Mouse (Mus musculus): Measurements from ENCODE around the gene Olfr554.

DNA sequence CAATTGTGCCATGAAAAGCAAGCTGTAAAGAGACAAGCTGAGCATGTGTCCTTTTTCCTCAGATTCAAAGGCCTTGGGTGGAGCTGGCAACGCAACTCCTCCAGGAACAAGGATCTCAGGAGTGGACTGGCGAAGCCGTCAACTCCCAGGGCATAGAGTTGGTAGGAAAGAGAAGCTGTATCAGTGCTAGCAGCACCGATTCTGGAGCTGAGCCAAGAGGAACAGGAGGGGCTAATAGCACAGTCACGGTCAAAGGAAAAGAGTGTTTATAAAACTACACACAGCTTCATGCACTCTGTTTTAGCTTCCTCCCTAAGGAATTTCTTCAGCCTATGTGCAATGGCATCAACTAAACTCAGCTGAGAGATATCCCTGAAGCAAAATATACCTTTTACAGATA, 18.6 kb upstream of the Olfr554 start:
- TF ChIP-seq POLR2A (IDR thresholded peaks at IDR 0.05; ENCODE audit: borderline replicate concordance, extremely low read depth, insufficient read depth, insufficient read length, poor library complexity, severe bottlenecking) (no peak), CTCF (IDR thresholded peaks at IDR 0.05; ENCODE audit: borderline replicate concordance, extremely low read depth, insufficient read depth, insufficient read length) (no peak)
